Mouse (Mus musculus) natural killer cell, adult 2 months (primary cell): ENCODE measurements around the gene Tbl1xr1.

ENCODE experiments used
- DNase-seq, 2 experiments: peaks; one replicate each; pipeline ENCODE4 v3.0.0; 2022; ENCODE audit warnings: low spot score in 2 of 2

Tbl1xr1 gene

GRCm38 (mm10) chr3:22142846-22143641 lies 66.6 kb downstream of the Tbl1xr1 start:
- DNase-seq: peak; percentile 55 to 69

DNA sequence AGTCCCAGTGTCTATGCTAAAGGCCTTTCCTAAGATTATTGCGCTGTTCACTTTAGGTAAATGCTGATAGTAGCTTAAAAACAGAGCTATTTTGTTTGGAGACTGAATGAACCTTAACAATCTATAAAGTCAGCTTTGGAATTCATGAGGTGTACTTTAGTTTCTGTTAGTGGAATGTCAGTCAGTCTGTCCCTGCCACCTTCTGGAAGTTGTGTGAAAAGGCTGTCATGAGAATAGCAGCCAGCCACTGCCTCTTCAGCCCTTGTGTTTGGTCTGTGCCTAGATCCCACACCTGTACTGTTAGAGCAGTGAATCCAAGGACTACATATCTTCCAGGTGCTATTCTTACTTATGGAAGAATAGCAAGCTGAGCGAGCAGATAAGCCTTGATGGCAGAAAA lies 67.8 kb downstream of the Tbl1xr1 start:
- DNase-seq: no peak

GRCm38 (mm10) chr3:22147433-22147927 lies 71.0 kb downstream of the Tbl1xr1 start:
- DNase-seq: no peak

GRCm38 (mm10) chr3:22148306-22148932 lies 72.0 kb downstream of the Tbl1xr1 start:
- DNase-seq: no peak

- no peak for DNase-seq
Observed at GRCm38 (mm10) chr3:22150872-22151530, 74.5 kb downstream of the Tbl1xr1 start.

- no peak for DNase-seq
Observed at GRCm38 (mm10) chr3:22152773-22153172, 76.3 kb downstream of the Tbl1xr1 start.

DNA sequence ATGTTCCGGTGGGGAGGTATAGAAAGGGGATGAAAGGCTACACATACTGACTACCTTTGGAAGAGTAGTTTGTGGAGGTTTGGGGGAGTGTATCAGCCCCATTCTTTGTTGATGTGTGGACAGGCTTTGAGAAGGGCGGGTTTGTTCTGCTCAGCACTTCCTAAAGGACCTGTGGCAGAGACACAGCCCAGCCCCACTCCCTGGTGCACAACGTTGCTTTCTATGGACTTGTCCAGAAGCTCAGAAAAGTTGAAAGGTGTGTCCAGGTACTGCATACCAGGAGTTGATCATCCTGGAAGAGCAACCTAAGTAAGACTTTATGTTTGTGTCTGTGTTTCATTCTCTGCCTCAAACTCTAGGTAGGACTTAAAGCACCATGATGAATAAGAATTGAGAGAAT lies 78.1 kb downstream of the Tbl1xr1 start:
- no peak for DNase-seq

- no peak for DNase-seq
Observed at GRCm38 (mm10) chr3:22156397-22156796, 79.9 kb downstream of the Tbl1xr1 start.

GRCm38 (mm10) chr3:22162948-22163347 lies 86.5 kb downstream of the Tbl1xr1 start:
- DNase-seq: no peak

DNA sequence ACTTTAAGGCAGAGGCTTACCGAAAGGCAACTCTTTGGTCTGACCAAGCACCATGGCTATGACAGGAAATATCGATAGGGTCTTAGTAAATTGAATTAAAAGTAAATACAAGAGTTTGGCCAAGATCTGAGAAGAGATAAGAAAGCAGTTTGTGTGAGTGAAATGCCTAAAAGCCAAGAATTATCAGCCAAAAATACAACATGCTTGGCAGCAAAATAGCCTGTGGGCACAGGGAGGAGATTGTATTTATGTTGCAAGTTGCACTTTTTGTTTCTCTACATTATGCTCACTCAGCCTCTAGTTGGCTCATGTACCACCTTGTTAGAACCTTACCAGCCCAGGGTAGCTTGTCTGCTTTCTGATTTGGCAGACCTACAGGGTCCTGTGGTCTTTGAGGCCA lies 91.4 kb downstream of the Tbl1xr1 start:
- DNase-seq: no peak

GRCm38 (mm10) chr3:22168432-22168831 lies 92.0 kb downstream of the Tbl1xr1 start:
- DNase-seq: no peak

GRCm38 (mm10) chr3:22171526-22171925 lies 95.1 kb downstream of the Tbl1xr1 start:
- DNase-seq: no peak

DNA sequence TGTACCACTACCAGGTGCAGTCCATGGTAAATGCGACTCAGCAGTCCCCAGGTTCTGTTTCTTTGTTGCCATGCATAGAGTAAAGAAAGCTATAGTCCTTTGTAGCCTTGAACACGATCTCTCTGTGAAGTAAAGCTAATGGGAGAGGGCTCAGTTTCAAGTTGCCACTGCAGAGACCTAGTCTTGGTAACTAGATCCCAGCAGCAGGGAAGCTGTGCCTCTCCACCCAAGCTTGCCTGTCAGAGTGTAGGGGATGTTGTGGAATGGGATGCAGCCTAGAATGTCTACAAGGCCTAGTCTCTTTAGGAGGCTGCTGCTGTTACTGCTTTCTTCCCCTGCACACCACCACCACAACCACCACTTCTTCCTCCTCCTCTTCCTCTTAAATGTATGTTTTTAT lies 96.0 kb downstream of the Tbl1xr1 start:
- DNase-seq: no peak

- no peak for DNase-seq
Observed at GRCm38 (mm10) chr3:22173171-22173570, 96.7 kb downstream of the Tbl1xr1 start.

DNA sequence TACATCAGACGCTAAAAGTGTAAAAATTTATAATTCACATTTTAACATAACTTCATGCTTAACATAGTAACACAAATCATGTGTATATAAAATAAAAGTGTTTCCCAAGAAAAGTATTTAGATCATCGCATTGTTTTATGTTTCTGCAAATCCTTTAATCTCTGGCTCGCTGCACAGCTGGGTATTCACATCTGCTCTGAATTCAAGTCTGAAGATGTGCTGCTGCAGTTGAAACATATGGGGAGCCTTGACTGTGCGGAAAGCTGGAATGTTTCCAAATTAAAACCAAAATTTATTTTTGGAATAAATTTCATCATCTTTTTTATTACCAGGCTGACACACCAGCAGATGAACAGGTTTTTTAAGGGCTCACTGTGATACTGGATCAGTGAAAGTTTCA lies 97.8 kb downstream of the Tbl1xr1 start:
- DNase-seq: no peak

DNA sequence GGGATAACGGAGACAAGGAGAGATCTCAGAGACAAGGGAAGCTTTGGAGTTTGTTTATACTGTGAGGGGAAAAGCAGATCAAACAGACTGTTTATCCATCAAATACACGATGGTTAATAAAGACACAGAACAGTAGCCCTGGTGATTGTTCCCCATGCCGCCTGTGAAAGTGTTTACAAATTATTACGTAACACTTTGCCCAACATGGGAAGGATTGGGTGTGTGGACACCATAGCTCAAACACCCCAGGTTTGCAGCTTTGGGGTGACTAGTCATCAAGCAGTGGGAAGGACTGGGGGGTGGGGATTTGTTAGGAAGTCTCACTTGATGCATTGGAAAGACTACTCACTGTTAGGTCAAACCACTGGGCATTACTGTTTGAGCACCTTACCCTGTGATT lies 103.6 kb downstream of the Tbl1xr1 start:
- no peak for DNase-seq

DNA sequence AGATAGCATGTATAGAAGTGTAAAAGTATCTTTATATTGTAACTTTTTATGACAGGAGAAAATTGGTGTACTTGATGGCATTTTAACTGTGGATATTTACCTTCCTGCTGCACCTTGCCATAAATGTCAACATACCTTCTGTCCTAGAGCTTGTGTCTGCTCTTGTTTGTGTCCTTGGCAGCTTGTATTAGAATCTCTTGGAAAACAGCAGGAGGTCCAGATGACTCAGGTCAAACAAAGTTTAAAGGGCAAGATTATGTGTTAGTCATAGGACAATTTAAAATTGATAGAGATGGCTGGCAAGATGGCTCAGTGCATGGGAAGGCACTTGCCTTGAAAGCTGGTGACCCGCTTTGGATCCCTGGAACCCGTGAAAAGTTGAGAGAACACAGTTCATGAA lies 104.6 kb downstream of the Tbl1xr1 start:
- no peak for DNase-seq

GRCm38 (mm10) chr3:22185265-22185664 lies 108.8 kb downstream of the Tbl1xr1 start:
- no peak for DNase-seq

- peak; percentile 7 to 15 for DNase-seq
Observed at GRCm38 (mm10) chr3:22190498-22190897, 114.0 kb downstream of the Tbl1xr1 start.

- no peak for DNase-seq
Observed at GRCm38 (mm10) chr3:22192931-22193330, 116.5 kb downstream of the Tbl1xr1 start.

DNA sequence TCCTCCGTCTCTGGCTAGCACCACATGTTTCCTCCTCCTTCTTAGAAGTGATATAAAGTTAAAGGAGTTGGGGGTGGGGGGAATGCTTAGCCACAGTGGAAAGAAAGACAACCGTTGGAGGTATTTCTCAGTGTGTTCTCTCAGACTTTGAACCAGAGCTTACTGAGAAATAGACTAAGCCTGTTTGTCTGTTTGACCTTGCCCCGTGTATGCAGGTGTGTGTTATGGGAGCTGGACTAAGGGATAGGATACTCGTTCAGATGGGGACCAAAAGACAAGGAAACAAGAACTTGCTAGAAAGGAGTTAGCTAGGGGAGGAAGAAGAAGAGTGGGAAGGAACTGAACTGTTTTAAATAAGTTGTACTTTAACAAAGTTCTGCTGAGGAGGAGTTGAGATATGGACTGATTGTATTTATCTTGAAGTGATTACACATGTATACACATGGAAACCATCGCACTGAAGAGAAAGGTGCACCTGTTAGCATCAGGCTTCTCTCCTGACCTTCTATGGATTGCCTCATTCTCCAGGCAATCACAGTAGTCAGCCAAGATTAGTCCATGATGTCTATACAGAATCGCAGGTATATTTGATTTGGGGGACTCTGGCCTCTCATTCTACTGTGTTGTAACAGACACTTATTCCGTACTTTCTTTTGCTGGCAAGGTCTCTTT lies 117.9 kb downstream of the Tbl1xr1 start:
- no peak for DNase-seq

DNA sequence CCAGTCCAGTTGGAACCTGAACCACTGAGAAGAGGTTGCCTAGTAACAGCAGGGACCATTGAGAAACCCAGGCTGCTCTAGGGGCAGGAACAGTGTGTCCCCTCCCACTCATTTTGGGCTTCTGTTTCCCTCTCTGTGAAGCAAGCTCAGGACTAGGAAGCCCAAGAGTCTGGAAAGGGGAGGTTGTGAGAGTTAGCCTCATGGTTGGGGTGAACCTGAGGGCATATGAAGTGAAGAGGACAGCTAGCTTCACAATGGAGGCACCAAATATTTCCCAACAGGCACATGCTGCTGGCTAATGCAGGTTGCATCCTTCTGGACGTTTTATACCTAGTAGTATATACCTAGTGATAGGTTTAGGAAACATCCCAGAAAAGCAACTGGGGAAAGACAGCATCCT lies 122.3 kb downstream of the Tbl1xr1 start:
- DNase-seq: no peak
